Mouse (Mus musculus) G1E (cell line): ENCODE measurements around the gene Noct.

Experiments used
- CTCF ChIP-seq: IDR thresholded peaks from 2 replicates; pipeline ENCODE4 v1.5.1; 2012; ENCODE audit warnings: low read depth, low read length, inconsistent platforms, mixed read lengths
- GATA1 ChIP-seq: IDR thresholded peaks from 2 replicates; pipeline ENCODE4 v1.6.1; 2012; ENCODE audit warnings: borderline replicate concordance, low read length, inconsistent platforms, mixed read lengths
- POLR2AphosphoS5 ChIP-seq: IDR thresholded peaks from 2 replicates; pipeline ENCODE4 v1.6.1; 2012; ENCODE audit warnings: low read depth, low read length, inconsistent platforms; ENCODE audit not compliant: insufficient replicate concordance
- TAL1 ChIP-seq: conservative IDR thresholded peaks from 2 replicates; pipeline ENCODE4 v1.6.1; 2012; ENCODE audit warnings: low read depth, low read length, inconsistent platforms, mixed read lengths

- TF ChIP-seq GATA1, result no peak
- no peak for TF ChIP-seq CTCF
- no peak for TF ChIP-seq POLR2AphosphoS5
- no peak for TF ChIP-seq TAL1
These were observed 14.3 kb downstream of the Noct start for GRCm38 (mm10) chr3:51238515-51238914.
